Mouse (Mus musculus): ENCODE results near the gene Mettl7b. TPM values are rescaled to one million over a fixed set of nuclear protein-coding genes. Genes with fewer than 3 reads are reported as not detected.

Gene Mettl7b
- not detected in 2 replicates for total RNA-seq (2023)

DNA sequence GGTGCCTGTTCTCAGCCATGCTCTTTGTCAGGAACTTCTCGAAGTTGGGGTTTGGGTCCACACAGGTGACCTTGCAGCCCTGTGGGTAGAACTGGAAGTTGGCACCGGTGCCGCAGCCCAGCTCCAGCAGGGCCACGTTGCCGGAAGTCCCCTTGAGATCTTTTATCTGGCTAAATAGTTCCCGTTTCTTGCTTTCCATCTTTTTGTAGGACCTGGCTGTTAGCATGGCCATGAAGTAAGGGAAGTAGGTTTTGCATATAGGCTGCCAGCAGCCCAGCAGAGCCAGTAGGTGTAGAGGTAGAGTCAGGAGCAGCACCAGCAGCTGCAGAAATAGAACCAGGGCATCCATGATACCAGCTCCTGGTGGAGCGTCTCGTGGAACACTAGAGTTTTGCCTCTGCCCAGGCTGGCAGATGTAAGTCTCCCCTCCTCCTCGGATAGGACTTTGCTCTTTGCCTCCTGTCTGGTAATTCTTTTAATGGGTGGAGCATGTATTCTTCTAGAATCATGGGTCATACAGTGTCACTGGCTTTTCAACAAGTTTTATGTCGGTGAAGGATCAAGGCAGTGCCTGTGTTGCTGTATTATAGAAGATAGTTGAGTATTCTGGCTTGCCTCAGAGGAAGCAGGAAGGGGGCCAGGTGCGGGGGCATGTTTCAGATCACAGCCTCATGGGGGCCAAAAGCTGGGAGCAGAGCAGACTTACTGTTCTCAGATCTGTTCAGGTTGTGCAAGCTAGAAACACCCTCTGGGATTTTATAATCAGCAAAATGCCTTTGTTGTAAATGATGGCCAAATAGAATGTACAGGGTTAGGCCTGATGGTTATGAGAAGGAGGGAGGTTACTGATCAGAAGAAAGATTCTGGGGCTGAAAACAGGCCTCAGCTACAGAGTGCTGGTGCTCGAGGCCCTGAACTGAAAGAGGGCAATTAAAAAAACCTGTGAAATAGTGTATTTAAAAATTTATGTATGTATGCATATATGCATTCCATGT lies at the start of gene Mettl7b:
Gene Mettl7b (minus strand): TSS at position 399 of the 995 bp plus-strand sequence.

DNA sequence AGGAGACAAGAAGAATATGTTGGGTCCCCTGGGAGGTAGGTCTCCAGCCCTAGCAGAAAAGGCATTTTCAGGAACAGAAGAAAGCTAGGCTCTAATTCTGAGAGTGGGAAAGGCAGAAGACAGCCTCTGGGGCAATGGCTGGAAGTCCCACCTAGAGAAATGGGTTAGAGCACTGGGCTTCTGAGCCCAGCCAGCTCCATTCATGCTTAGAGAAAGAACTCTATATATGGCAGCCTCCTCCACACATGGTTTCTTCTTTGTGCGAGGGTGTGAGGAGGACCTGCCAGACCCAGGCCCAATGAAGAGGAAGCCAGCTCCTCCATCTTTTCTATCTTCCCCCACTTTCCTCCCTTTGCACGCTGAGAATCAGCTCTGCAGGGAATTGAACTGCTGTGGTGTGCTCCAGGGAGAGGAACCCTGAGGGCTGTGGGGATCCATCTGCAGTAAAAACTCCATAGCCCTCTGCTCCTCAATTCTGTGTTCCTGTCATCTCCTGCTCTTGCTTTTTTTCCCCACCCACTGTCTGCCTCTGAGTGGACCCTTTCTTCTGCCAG lies 49.6 kb upstream of the Mettl7b start, which contains the start of gene Olfr763:
Gene Olfr763 (plus strand): TSS at position 504 of the 554 bp plus-strand sequence.

DNA sequence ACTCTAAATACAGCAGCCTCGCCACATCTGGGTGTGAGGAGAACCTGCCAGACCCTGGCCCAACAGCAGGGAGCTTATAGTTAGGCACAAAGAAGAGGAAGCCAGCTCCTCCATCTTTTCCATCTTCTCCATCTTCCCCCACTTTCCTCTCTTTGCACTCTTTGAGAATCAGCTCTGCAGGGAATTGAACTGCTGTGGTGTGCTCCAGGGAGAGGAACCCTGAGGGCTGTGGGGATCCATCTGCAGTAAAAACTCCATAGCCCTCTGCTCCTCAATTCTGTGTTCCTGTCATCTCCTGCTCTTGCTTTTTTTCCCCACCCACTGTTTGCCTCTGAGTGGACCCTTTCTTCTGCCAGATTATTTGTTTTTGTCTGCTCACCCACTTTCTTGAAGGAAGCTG lies 28.3 kb upstream of the Mettl7b start, which contains the start of gene Olfr9:
Gene Olfr9 (plus strand): TSS at position 301 of the 400 bp plus-strand sequence.

GRCm38 (mm10) chr10:128933574-128933973 lies 27.2 kb downstream of the Mettl7b start, which contains the start of gene Itga7:
Gene Itga7, plus strand, starts transcription at chr10:128933818.

GRCm38 (mm10) chr10:128923935-128924334 lies 36.9 kb downstream of the Mettl7b start, which contains the start of gene Bloc1s1:
Gene Bloc1s1, minus strand, starts transcription at chr10:128924035.

GRCm38 (mm10) chr10:128922822-128923012 lies 38.1 kb downstream of the Mettl7b start, which contains the start of gene Rdh5:
Gene Rdh5, minus strand, starts transcription at chr10:128922888.

Other genes with a start within 250 kb of the Mettl7b start
- gene Dgka, start 216.1 kb downstream of the Mettl7b start, total RNA-seq (2023), result 46.0 and 58.2 TPM in 2 replicates
- 23.9 and 25.2 TPM in 2 replicates for gene Pym1, start 213.1 kb downstream of the Mettl7b start, total RNA-seq (2023)
- 4.7 and 6.9 TPM in 2 replicates for gene Mmp19, start 170.1 kb downstream of the Mettl7b start, total RNA-seq (2023)
- 59.9 and 86.6 TPM in 2 replicates for gene Dnajc14, start 156.9 kb downstream of the Mettl7b start, total RNA-seq (2023)
- 5.1 and 5.8 TPM in 2 replicates for gene Tmem198b, start 156.6 kb downstream of the Mettl7b start, total RNA-seq (2023)
- 24.9 and 29.6 TPM in 2 replicates for gene Sarnp, start 143.7 kb downstream of the Mettl7b start, total RNA-seq (2023)
- 20.0 and 24.0 TPM in 2 replicates for gene Ormdl2, start 139.3 kb downstream of the Mettl7b start, total RNA-seq (2023)
- 0.09 and 0.16 TPM in 2 replicates for gene Gdf11, start 69.3 kb downstream of the Mettl7b start, total RNA-seq (2023)
- gene Cd63, start 60.0 kb downstream of the Mettl7b start, total RNA-seq (2023), result 149 and 180 TPM in 2 replicates
- gene Rdh5, start 38.1 kb downstream of the Mettl7b start, total RNA-seq (2023), result 3.3 and 5.5 TPM in 2 replicates
- 81.6 and 81.7 TPM in 2 replicates for gene Bloc1s1, start 37.0 kb downstream of the Mettl7b start, total RNA-seq (2023)
- 0.13 TPM in 1 of 2 replicates, not detected in the other for gene Itga7, start 27.2 kb downstream of the Mettl7b start, total RNA-seq (2023)
- not detected in 2 replicates for gene Olfr9, start 28.4 kb upstream of the Mettl7b start, total RNA-seq (2023)
- gene Olfr763, start 49.8 kb upstream of the Mettl7b start, total RNA-seq (2023), result not detected in 2 replicates
- not detected in 2 replicates for gene Olfr764-ps1, start 78.9 kb upstream of the Mettl7b start, total RNA-seq (2023)
- not detected in 2 replicates for gene Olfr765, start 89.0 kb upstream of the Mettl7b start, total RNA-seq (2023)
- not detected in 2 replicates for gene Olfr766-ps1, start 108.0 kb upstream of the Mettl7b start, total RNA-seq (2023)
- gene Olfr767, start 121.9 kb upstream of the Mettl7b start, total RNA-seq (2023), result 0.09 TPM in 1 of 2 replicates, not detected in the other
- not detected in 2 replicates for gene Olfr768, start 138.4 kb upstream of the Mettl7b start, total RNA-seq (2023)
- not detected in 2 replicates for gene Olfr769, start 156.9 kb upstream of the Mettl7b start, total RNA-seq (2023)
- gene Olfr770, start 178.0 kb upstream of the Mettl7b start, total RNA-seq (2023), result not detected in 2 replicates
- not detected in 2 replicates for gene Olfr771, start 203.8 kb upstream of the Mettl7b start, total RNA-seq (2023)
- not detected in 2 replicates for gene Olfr772, start 216.9 kb upstream of the Mettl7b start, total RNA-seq (2023)
- gene Olfr773, start 226.4 kb upstream of the Mettl7b start, total RNA-seq (2023), result not detected in 2 replicates